Mouse (Mus musculus) megakaryocyte, embryonic 14.5 days (primary cell): Measurements from ENCODE around the gene B3glct.

Source experiments
- FLI1 ChIP-seq: IDR thresholded peaks from 2 replicates; pipeline ENCODE4 v1.6.1; 2012; ENCODE audit warnings: low read length, inconsistent platforms, mixed read lengths
- GATA1 ChIP-seq: IDR thresholded peaks from 3 replicates; pipeline ENCODE4 v1.6.1; 2012; ENCODE audit warnings: mixed read lengths, low read length, inconsistent platforms, borderline replicate concordance

GRCm38 (mm10) chr5:149678100-149678989 is at the start of gene B3glct:
- TF ChIP-seq FLI1 (no peak), GATA1 (no peak)
